8 mouse cellular contexts compared by ENCODE assay signal in the genomic region with DNA sequence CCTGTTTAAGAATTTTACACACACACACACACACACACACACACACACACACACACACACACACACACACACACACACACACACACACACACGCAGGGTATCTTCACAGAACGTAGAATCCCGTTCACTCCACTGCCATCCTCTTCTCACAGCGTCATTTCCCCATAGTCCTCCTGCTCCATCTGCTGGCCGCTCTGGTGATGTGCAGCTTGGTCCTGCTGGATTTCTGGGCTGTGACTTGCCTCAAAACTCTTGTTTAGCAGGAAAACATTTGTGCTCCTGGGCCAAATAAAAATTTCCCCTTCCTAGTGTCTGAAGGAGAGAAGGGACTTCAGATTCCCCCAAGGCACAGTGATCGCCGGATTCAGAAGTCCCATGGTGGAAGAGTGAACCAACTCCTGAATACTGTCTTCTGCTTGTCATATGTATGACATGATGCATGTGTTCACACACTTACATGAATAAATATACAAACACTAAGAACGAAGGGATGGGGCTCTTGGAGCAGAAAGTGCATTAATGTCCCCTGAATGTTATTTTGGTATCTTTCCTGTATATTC. TPM values are rescaled to one million over a fixed set of nuclear protein-coding genes. Genes with fewer than 3 reads are reported as not detected.
DNase-seq lines count a peak whose midpoint lies in the region; ATAC-seq and TF ChIP-seq lines count a peak whose summit lies in the region.

No protein-coding gene starts in this region.

- DNase-seq in MEL (ENCODE audit: low read depth, low spot score), result peak; percentile 90
- peak; percentile 66 to 67 for DNase-seq in cerebellum, adult 18-20 months
- DNase-seq in heart, postnatal 36 days, result peak; percentile 74 to 79
- DNase-seq in layer of hippocampus, adult 2 months (ENCODE audit: low spot score in 2 of 2), result peak; percentile 56 to 84
- peak; percentile 61 to 75 for DNase-seq in thymus, adult 18-20 months

- H3K4me2 ChIP-seq in forebrain, embryonic 16.5 days (ENCODE audit: low read length), result peak overlapping the region; percentile 75
- peak overlapping the region; percentile 93 for H3K4me2 ChIP-seq in lung, embryonic 15.5 days

- peaks cover 13 to 14% of the 10 kb centered on the region in 2 experiments for H3K4me1 ChIP-seq in MEL (ENCODE audit: control insufficient read depth in 1 of 2, insufficient read depth in 2 of 2, low read length in 2 of 2)
- H3K4me1 ChIP-seq in forebrain, embryonic 16.5 days (replicated peaks; ENCODE audit: control insufficient read depth, insufficient read depth, low read length), result peaks cover 7% of the 10 kb centered on the region
- H3K4me1 ChIP-seq in lung, embryonic 15.5 days, result peaks cover 8% of the 10 kb centered on the region; the same call in 1 of the 2 replicates
- peaks cover 4% of the 10 kb centered on the region; the same call in 1 of the 2 replicates for H3K4me1 ChIP-seq in olfactory bulb, adult 2 months (ENCODE audit: control insufficient read depth, insufficient read depth, low read length)

- TF ChIP-seq CTCF in MEL (IDR thresholded peaks at IDR 0.05 in 2 of 3, conservative IDR thresholded peaks at IDR 0.05 in 1 of 3; ENCODE audit: control insufficient read depth in 1 of 3, insufficient read depth in 1 of 3, low read depth in 2 of 3, low read length in 3 of 3, poor library complexity in 1 of 3, severe bottlenecking in 1 of 3), result peak; percentile 90 to 94 (median 91)
- peak; percentile 80 for TF ChIP-seq CTCF in layer of hippocampus, adult 2 months (conservative IDR thresholded peaks at IDR 0.05)
- TF ChIP-seq CTCF in olfactory bulb, adult 2 months (IDR thresholded peaks at IDR 0.05; ENCODE audit: insufficient read depth, low read depth, low read length), result peak; percentile 89

- TF ChIP-seq POLR2A in MEL (IDR thresholded peaks at IDR 0.05; ENCODE audit: control insufficient read depth in 1 of 2, insufficient read depth in 1 of 2, low read depth in 1 of 2, low read length in 2 of 2, poor library complexity in 1 of 2), result no peak
- no peak for TF ChIP-seq POLR2A in olfactory bulb, adult 2 months (IDR thresholded peaks at IDR 0.05; ENCODE audit: insufficient read depth, low read depth, low read length)

- no peak overlapping the region for H3K27ac ChIP-seq in MEL (ENCODE audit: control insufficient read depth, low read depth, low read length)
- H3K27ac ChIP-seq in forebrain, embryonic 16.5 days (ENCODE audit: low read length), result no peak overlapping the region
- no peak overlapping the region for H3K27ac ChIP-seq in layer of hippocampus, adult 2 months
- 0 out of 2 replicates have a peak overlapping the region, but pooled peaks have one; percentile 6 for H3K27ac ChIP-seq in lung, embryonic 15.5 days
- no peak overlapping the region for H3K27ac ChIP-seq in olfactory bulb, adult 2 months (ENCODE audit: insufficient read depth, low read depth, low read length)

- H3K36me3 ChIP-seq in MEL (ENCODE audit: control insufficient read depth in 1 of 2, insufficient read depth in 2 of 2, low read length in 2 of 2), result peaks cover 0 to 15% of the 10 kb centered on the region in 2 experiments; a peak in 2 of 4 replicates
- H3K36me3 ChIP-seq in forebrain, embryonic 16.5 days (ENCODE audit: control insufficient read depth, insufficient read depth), result no peaks in the 10 kb centered on the region
- no peaks in the 10 kb centered on the region for H3K36me3 ChIP-seq in lung, embryonic 15.5 days

- H3K9ac ChIP-seq in MEL (ENCODE audit: control insufficient read depth, low read depth, low read length, poor library complexity, severe bottlenecking), result peak overlapping the region; percentile 80
- H3K9ac ChIP-seq in forebrain, embryonic 16.5 days (replicated peaks; ENCODE audit: low read depth, low read length), result peak overlapping the region; percentile 51; the same call in 1 of the 2 replicates
- peak overlapping the region; percentile 36 for H3K9ac ChIP-seq in lung, embryonic 15.5 days

- TF ChIP-seq RAD21 in MEL (IDR thresholded peaks at IDR 0.05; ENCODE audit: low read depth, low read length), result peak; percentile 85

- H3K79me2 ChIP-seq in MEL (ENCODE audit: control insufficient read depth, insufficient read depth, low read length, poor library complexity), result no peaks in the 10 kb centered on the region

- under 1% methylated on average over 7 of the region's 8 CpGs for WGBS in forebrain, embryonic 16.5 days
- 0% methylated on average over 8 of the region's 8 CpGs for WGBS in lung, embryonic 15.5 days
- under 1% methylated on average over 8 of the region's 8 CpGs for WGBS in olfactory bulb, adult 2 months

- no peaks in the 10 kb centered on the region for H3K27me3 ChIP-seq in MEL (ENCODE audit: control insufficient read depth in 1 of 2, insufficient read depth in 2 of 2, low read length in 2 of 2)
- 0 out of 2 replicates have a peak, but pooled peaks cover 2% of the 10 kb centered on the region for H3K27me3 ChIP-seq in forebrain, embryonic 16.5 days (replicated peaks; ENCODE audit: control insufficient read depth, insufficient read depth, low read length)
- peaks cover 26% of the 10 kb centered on the region for H3K27me3 ChIP-seq in lung, embryonic 15.5 days

- peak; percentile 76 for ATAC-seq in forebrain, embryonic 16.5 days
- ATAC-seq in lung, embryonic 15.5 days (ENCODE audit: borderline replicate concordance, extremely low read depth, low FRiP score, low TSS enrichment), result no peak

- TF ChIP-seq EP300 in MEL (IDR thresholded peaks at IDR 0.05; ENCODE audit: low read depth in 1 of 2, low read length in 2 of 2), result peak in 1 of 2 experiments; percentile 21; a peak in 2 of 4 replicates

- H3K4me3 ChIP-seq in MEL (ENCODE audit: control insufficient read depth in 1 of 2, insufficient read depth in 1 of 2, low read depth in 2 of 2, low read length in 2 of 2), result peak overlapping the region; percentile 93 to 100
- peak overlapping the region; percentile 60 for H3K4me3 ChIP-seq in forebrain, embryonic 16.5 days (replicated peaks; ENCODE audit: low read length)
- peak overlapping the region; percentile 55 for H3K4me3 ChIP-seq in layer of hippocampus, adult 2 months
- peak overlapping the region; percentile 54 for H3K4me3 ChIP-seq in lung, embryonic 15.5 days
- no peak overlapping the region; the same call in 1 of the 2 replicates for H3K4me3 ChIP-seq in olfactory bulb, adult 2 months (ENCODE audit: insufficient read depth, low read depth, low read length)

- intact Hi-C loops in heart, postnatal 36 days (cut with DNase I), result no loop called here

- H3K9me3 ChIP-seq in MEL (replicated peaks; ENCODE audit: insufficient read depth, low read length), result no peaks in the 10 kb centered on the region
- H3K9me3 ChIP-seq in forebrain, embryonic 16.5 days (ENCODE audit: control insufficient read depth, low read length), result no peaks in the 10 kb centered on the region
- no peaks in the 10 kb centered on the region for H3K9me3 ChIP-seq in lung, embryonic 15.5 days

TF ChIP-seq in MEL, 35 proteins besides CTCF, POLR2A, EP300 and RAD21 (continues in another document):
- TF ChIP-seq POLR2AphosphoS2 (IDR thresholded peaks at IDR 0.05; ENCODE audit: low read length), result no peak

RNA-seq across cellular contexts. Expression of a gene that starts 12.6 kb away (rescaled TPM):
- not detected in 2 replicates for total RNA-seq in MEL (2012; rRNA removed)
- polyA plus RNA-seq in MEL (2012; ENCODE audit: insufficient read depth in 1 of 2, insufficient read length in 2 of 2, low read depth in 1 of 2, low replicate concordance in 2 of 2, missing spikeins in 1 of 2), result not detected
- not detected in 2 replicates for polyA plus RNA-seq in forebrain, embryonic 16.5 days (2015; fragmentation: Nextera tagmentation; extraction: Ambion mirVana)
- not detected for total RNA-seq in heart, postnatal 36 days (2021)
- not detected for total RNA-seq in layer of hippocampus, adult 2 months (2021)
- not detected in 2 replicates for polyA plus RNA-seq in lung, embryonic 15.5 days (2015; fragmentation: Nextera tagmentation; extraction: Ambion mirVana)
- not detected in 2 replicates for polyA plus RNA-seq in olfactory bulb, adult 2 months (2012; ENCODE audit: insufficient read depth, insufficient read length, low replicate concordance, missing spikeins)

RNA-seq across cellular contexts. Expression of a gene that starts 17.6 kb away (rescaled TPM):
- not detected in 2 replicates for total RNA-seq in MEL (2012; rRNA removed)
- polyA plus RNA-seq in MEL (2012; ENCODE audit: insufficient read depth in 1 of 2, insufficient read length in 2 of 2, low read depth in 1 of 2, low replicate concordance in 2 of 2, missing spikeins in 1 of 2), result not detected
- polyA plus RNA-seq in forebrain, embryonic 16.5 days (2015; fragmentation: Nextera tagmentation; extraction: Ambion mirVana), result not detected in 2 replicates
- total RNA-seq in heart, postnatal 36 days (2021), result not detected
- total RNA-seq in layer of hippocampus, adult 2 months (2021), result not detected
- not detected in 2 replicates for polyA plus RNA-seq in lung, embryonic 15.5 days (2015; fragmentation: Nextera tagmentation; extraction: Ambion mirVana)
- polyA plus RNA-seq in olfactory bulb, adult 2 months (2012; ENCODE audit: insufficient read depth, insufficient read length, low replicate concordance, missing spikeins), result not detected in 2 replicates

RNA-seq across cellular contexts. Expression of a gene that starts 25.8 kb away (rescaled TPM):
- total RNA-seq in MEL (2012; rRNA removed), result not detected in 2 replicates
- polyA plus RNA-seq in MEL (2012; ENCODE audit: insufficient read depth in 1 of 2, insufficient read length in 2 of 2, low read depth in 1 of 2, low replicate concordance in 2 of 2, missing spikeins in 1 of 2), result not detected
- not detected in 2 replicates for polyA plus RNA-seq in forebrain, embryonic 16.5 days (2015; fragmentation: Nextera tagmentation; extraction: Ambion mirVana)
- not detected for total RNA-seq in heart, postnatal 36 days (2021)
- not detected for total RNA-seq in layer of hippocampus, adult 2 months (2021)
- polyA plus RNA-seq in lung, embryonic 15.5 days (2015; fragmentation: Nextera tagmentation; extraction: Ambion mirVana), result not detected in 2 replicates
- not detected in 2 replicates for polyA plus RNA-seq in olfactory bulb, adult 2 months (2012; ENCODE audit: insufficient read depth, insufficient read length, low replicate concordance, missing spikeins)

RNA-seq across cellular contexts. Expression of a gene that starts 32.1 kb away (rescaled TPM):
- not detected in 2 replicates for total RNA-seq in MEL (2012; rRNA removed)
- polyA plus RNA-seq in MEL (2012; ENCODE audit: insufficient read depth in 1 of 2, insufficient read length in 2 of 2, low read depth in 1 of 2, low replicate concordance in 2 of 2, missing spikeins in 1 of 2), result not detected
- polyA plus RNA-seq in forebrain, embryonic 16.5 days (2015; fragmentation: Nextera tagmentation; extraction: Ambion mirVana), result not detected in 2 replicates
- total RNA-seq in heart, postnatal 36 days (2021), result not detected
- not detected for total RNA-seq in layer of hippocampus, adult 2 months (2021)
- polyA plus RNA-seq in lung, embryonic 15.5 days (2015; fragmentation: Nextera tagmentation; extraction: Ambion mirVana), result not detected in 2 replicates
- polyA plus RNA-seq in olfactory bulb, adult 2 months (2012; ENCODE audit: insufficient read depth, insufficient read length, low replicate concordance, missing spikeins), result not detected in 2 replicates

RNA-seq across cellular contexts. Expression of a gene that starts 40.2 kb away (rescaled TPM):
- total RNA-seq in MEL (2012; rRNA removed), result not detected in 2 replicates
- not detected for polyA plus RNA-seq in MEL (2012; ENCODE audit: insufficient read depth in 1 of 2, insufficient read length in 2 of 2, low read depth in 1 of 2, low replicate concordance in 2 of 2, missing spikeins in 1 of 2)
- polyA plus RNA-seq in forebrain, embryonic 16.5 days (2015; fragmentation: Nextera tagmentation; extraction: Ambion mirVana), result not detected in 2 replicates
- not detected for total RNA-seq in heart, postnatal 36 days (2021)
- total RNA-seq in layer of hippocampus, adult 2 months (2021), result not detected
- not detected in 2 replicates for polyA plus RNA-seq in lung, embryonic 15.5 days (2015; fragmentation: Nextera tagmentation; extraction: Ambion mirVana)
- polyA plus RNA-seq in olfactory bulb, adult 2 months (2012; ENCODE audit: insufficient read depth, insufficient read length, low replicate concordance, missing spikeins), result not detected in 2 replicates
